Mouse (Mus musculus): ENCODE measurements at regions not wholly inside any gene's neighbourhood (a gene's known extent, or its start where the extent isn't known, plus 50 kb on each side); places are given as distances from the start of the nearest gene placed in this dataset.

- no peak for DNase-seq (ENCODE audit: low read depth)
Measured at GRCm38 (mm10) chr3:34377329-34377728, 272.9 kb upstream of the Sox2 start.

GRCm38 (mm10) chr3:34371418-34371817 lies 278.8 kb upstream of the Sox2 start:
- DNase-seq (ENCODE audit: low read depth) = no peak

- DNase-seq (ENCODE audit: low read depth) = no peak
Measured at GRCm38 (mm10) chr3:34338100-34338499, 257.0 kb upstream of the Dnajc19 start.

GRCm38 (mm10) chr3:34333555-34333954 lies 252.4 kb upstream of the Dnajc19 start:
- peak; percentile 29 for DNase-seq (ENCODE audit: low read depth)

- no peak for DNase-seq (ENCODE audit: low read depth)
Measured at GRCm38 (mm10) chr3:34331889-34332276, 250.8 kb upstream of the Dnajc19 start.

- DNase-seq (ENCODE audit: low read depth) = no peak
Measured at GRCm38 (mm10) chr3:34330970-34331888, 250.1 kb upstream of the Dnajc19 start.

GRCm38 (mm10) chr3:34328865-34329264 lies 247.7 kb upstream of the Dnajc19 start:
- DNase-seq (ENCODE audit: low read depth) = no peak

GRCm38 (mm10) chr3:34325669-34326068 lies 244.5 kb upstream of the Dnajc19 start:
- DNase-seq (ENCODE audit: low read depth) = no peak

GRCm38 (mm10) chr3:34322527-34323210 lies 241.5 kb upstream of the Dnajc19 start:
- DNase-seq (ENCODE audit: low read depth) = no peak

- no peak for DNase-seq (ENCODE audit: low read depth)
Measured at GRCm38 (mm10) chr3:34314798-34315197, 233.7 kb upstream of the Dnajc19 start.

GRCm38 (mm10) chr3:34314393-34314792 lies 233.3 kb upstream of the Dnajc19 start:
- DNase-seq (ENCODE audit: low read depth) = no peak

- no peak for DNase-seq (ENCODE audit: low read depth)
Measured at GRCm38 (mm10) chr3:34311944-34312343, 230.8 kb upstream of the Dnajc19 start.

- DNase-seq (ENCODE audit: low read depth) = no peak
Measured at GRCm38 (mm10) chr3:34299637-34300036, 218.5 kb upstream of the Dnajc19 start.

GRCm38 (mm10) chr3:34287836-34288235 lies 206.7 kb upstream of the Dnajc19 start:
- DNase-seq (ENCODE audit: low read depth) = no peak

- no peak for DNase-seq (ENCODE audit: low read depth)
Measured at GRCm38 (mm10) chr3:34270154-34270553, 189.0 kb upstream of the Dnajc19 start.

GRCm38 (mm10) chr3:34266462-34266861 lies 185.3 kb upstream of the Dnajc19 start:
- no peak for DNase-seq (ENCODE audit: low read depth)

- DNase-seq (ENCODE audit: low read depth) = no peak
Measured at GRCm38 (mm10) chr3:34264811-34265210, 183.7 kb upstream of the Dnajc19 start.

GRCm38 (mm10) chr3:34252730-34253337 lies 171.7 kb upstream of the Dnajc19 start:
- no peak for DNase-seq (ENCODE audit: low read depth)

- DNase-seq (ENCODE audit: low read depth) = no peak
Measured at GRCm38 (mm10) chr3:34242126-34242525, 161.0 kb upstream of the Dnajc19 start.

GRCm38 (mm10) chr3:34239978-34240377 lies 158.9 kb upstream of the Dnajc19 start:
- DNase-seq (ENCODE audit: low read depth) = no peak

GRCm38 (mm10) chr3:34234391-34234790 lies 153.3 kb upstream of the Dnajc19 start:
- DNase-seq (ENCODE audit: low read depth) = no peak

- DNase-seq (ENCODE audit: low read depth) = no peak
Measured at GRCm38 (mm10) chr3:34232329-34233250, 151.5 kb upstream of the Dnajc19 start.
